Mouse (Mus musculus) gastrocnemius, postnatal 10 days (tissue): ENCODE measurements around the gene C2. TPM values are rescaled to one million over a fixed set of nuclear protein-coding genes. Genes with fewer than 3 reads are reported as not detected.
"Not testable (repeated sequence)": the region's sequence is repeated elsewhere in the genome, so short reads cannot be mapped to it uniquely, and the experiment has no call there.

ENCODE experiments used
- DNase-seq: peaks from one replicate; pipeline ENCODE4 v3.0.0; 2021; ENCODE audit warnings: mixed read lengths
- microRNA-seq, 2 experiments: library from miRNA; unstranded; fragments of <30 nt; microRNA quantifications; one replicate each; pipeline ENCODE4 v1.2.0; 2021
- total RNA-seq, 2 experiments: library from RNA; stranded (reverse); gene quantifications; 2 replicates each; pipeline ENCODE4 v1.2.3; 2021

Gene C2
- total RNA-seq, 2 experiments from 2014 or later, result 4.3 to 5.6 TPM

- DNase-seq, result no peak
These were observed 61.8 kb downstream of the C2 start for GRCm38 (mm10) chr17:34836155-34836855.

- not testable (repeated sequence) for DNase-seq
These were observed 67.3 kb downstream of the C2 start for GRCm38 (mm10) chr17:34830776-34831175.

GRCm38 (mm10) chr17:34814818-34815370, 83.2 kb downstream of the C2 start:
- DNase-seq, result no peak

GRCm38 (mm10) chr17:34813747-34814146, 84.3 kb downstream of the C2 start:
- DNase-seq, result peak; percentile 54

Small RNA genes within 50 kb of the gene (microRNA-seq; reads per million reads assigned to microRNA genes)
- gene Mir6970 (0 reads per million in 2 experiments), gene Mir6971 (0.32 to 1.0 reads per million in 2 experiments), gene Mir6972 (0 reads per million in 2 experiments)

Other genes starting within 250 kb of the C2 start
- 100 to 1,000 TPM in 1 of 2 experiments, 10 to 100 TPM in 1; 90.2 to 123 TPM for gene Tnxb, start 227.7 kb downstream of the C2 start, total RNA-seq
- 1 to 10 TPM; 2.0 to 3.3 TPM for gene C4b, start 154.4 kb downstream of the C2 start, total RNA-seq
- under 1 TPM; 0.31 to 0.36 TPM for gene Cyp21a1, start 93.7 kb downstream of the C2 start, total RNA-seq
- gene Stk19, start 61.3 kb downstream of the C2 start, total RNA-seq, result 1 to 10 TPM; 8.9 to 9.0 TPM
- gene Dxo, start 61.2 kb downstream of the C2 start, total RNA-seq, result 10 to 100 TPM; 12.3 to 15.3 TPM
- 10 to 100 TPM; 19.6 to 22.2 TPM for gene Skiv2l, start 48.1 kb downstream of the C2 start, total RNA-seq
- 10 to 100 TPM; 13.7 to 17.3 TPM for gene Nelfe, start 47.9 kb downstream of the C2 start, total RNA-seq
- gene Cfb, start 35.7 kb downstream of the C2 start, total RNA-seq, result 1 to 10 TPM; 1.9 to 4.1 TPM
- 1 to 10 TPM; 4.6 to 7.3 TPM for gene Zbtb12, start 18.8 kb downstream of the C2 start, total RNA-seq
- gene Gm20547, start 16.2 kb downstream of the C2 start, total RNA-seq, result not detected
- 10 to 100 TPM; 40.9 to 53.7 TPM for gene Ehmt2, start 204 bp upstream of the C2 start, total RNA-seq
- gene Slc44a4, start 16.2 kb upstream of the C2 start, total RNA-seq, result not detected
- gene Neu1, start 33.0 kb upstream of the C2 start, total RNA-seq, result 1 to 10 TPM; 8.3 to 8.9 TPM
- 1 to 10 TPM; 2.2 to 4.3 TPM for gene Hspa1b, start 61.0 kb upstream of the C2 start, total RNA-seq
- not detected for gene Gm20481, start 71.6 kb upstream of the C2 start, total RNA-seq
- 1 to 10 TPM; 3.8 to 6.4 TPM for gene Hspa1a, start 73.9 kb upstream of the C2 start, total RNA-seq
- gene Hspa1l, start 74.4 kb upstream of the C2 start, total RNA-seq, result 1 to 10 TPM; 6.2 to 9.9 TPM
- 10 to 100 TPM; 24.7 to 28.2 TPM for gene Lsm2, start 83.6 kb upstream of the C2 start, total RNA-seq
- gene Vars, start 102.7 kb upstream of the C2 start, total RNA-seq, result 10 to 100 TPM; 31.4 to 40.7 TPM
- 1 to 10 TPM; 2.0 to 2.5 TPM for gene Vwa7, start 118.3 kb upstream of the C2 start, total RNA-seq
- gene Sapcd1, start 129.8 kb upstream of the C2 start, total RNA-seq, result 1 to 10 TPM; 2.8 to 3.1 TPM
- 1 to 10 TPM; 1.5 to 3.5 TPM for gene Msh5, start 148.5 kb upstream of the C2 start, total RNA-seq
- 10 to 100 TPM; 39.2 to 50.5 TPM for gene Clic1, start 151.7 kb upstream of the C2 start, total RNA-seq
- gene Ddah2, start 160.8 kb upstream of the C2 start, total RNA-seq, result 10 to 100 TPM; 45.3 to 51.9 TPM
- not detected for gene Ly6g6c, start 167.1 kb upstream of the C2 start, total RNA-seq
- gene Mpig6b, start 167.9 kb upstream of the C2 start, total RNA-seq, result under 1 TPM in 1 of 2 experiments, not detected in 1; 0.20 TPM
- not detected for gene Ly6g6e, start 178.6 kb upstream of the C2 start, total RNA-seq
- gene Ly6g6d, start 179.8 kb upstream of the C2 start, total RNA-seq, result under 1 TPM in 1 of 2 experiments, not detected in 1; 0.97 TPM
- under 1 TPM in 1 of 2 experiments, not detected in 1; 0.23 TPM for gene Ly6g6f, start 187.3 kb upstream of the C2 start, total RNA-seq
- 10 to 100 TPM; 59.1 to 65.0 TPM for gene Abhd16a, start 191.0 kb upstream of the C2 start, total RNA-seq
- not detected for gene Ly6g5c, start 210.0 kb upstream of the C2 start, total RNA-seq
- under 1 TPM in 1 of 2 experiments, not detected in 1; 0.34 TPM for gene Ly6g5b, start 217.2 kb upstream of the C2 start, total RNA-seq
- 1 to 10 TPM; 4.9 to 6.3 TPM for gene Gpank1, start 223.2 kb upstream of the C2 start, total RNA-seq
- 100 to 1,000 TPM; 165 to 166 TPM for gene Csnk2b, start 223.8 kb upstream of the C2 start, total RNA-seq
- gene D17H6S53E, start 228.1 kb upstream of the C2 start, total RNA-seq, result 10 to 100 TPM; 11.8 to 18.8 TPM
- not detected for gene Apom, start 233.8 kb upstream of the C2 start, total RNA-seq
- 100 to 1,000 TPM; 217 to 220 TPM for gene Bag6, start 236.9 kb upstream of the C2 start, total RNA-seq